Mouse (Mus musculus): ENCODE data around the gene Gtf2i.
"Not testable (repeated sequence)": the region's sequence is repeated elsewhere in the genome, so short reads cannot be mapped to it uniquely, and the experiment has no call there.

The Gtf2i gene

DNA sequence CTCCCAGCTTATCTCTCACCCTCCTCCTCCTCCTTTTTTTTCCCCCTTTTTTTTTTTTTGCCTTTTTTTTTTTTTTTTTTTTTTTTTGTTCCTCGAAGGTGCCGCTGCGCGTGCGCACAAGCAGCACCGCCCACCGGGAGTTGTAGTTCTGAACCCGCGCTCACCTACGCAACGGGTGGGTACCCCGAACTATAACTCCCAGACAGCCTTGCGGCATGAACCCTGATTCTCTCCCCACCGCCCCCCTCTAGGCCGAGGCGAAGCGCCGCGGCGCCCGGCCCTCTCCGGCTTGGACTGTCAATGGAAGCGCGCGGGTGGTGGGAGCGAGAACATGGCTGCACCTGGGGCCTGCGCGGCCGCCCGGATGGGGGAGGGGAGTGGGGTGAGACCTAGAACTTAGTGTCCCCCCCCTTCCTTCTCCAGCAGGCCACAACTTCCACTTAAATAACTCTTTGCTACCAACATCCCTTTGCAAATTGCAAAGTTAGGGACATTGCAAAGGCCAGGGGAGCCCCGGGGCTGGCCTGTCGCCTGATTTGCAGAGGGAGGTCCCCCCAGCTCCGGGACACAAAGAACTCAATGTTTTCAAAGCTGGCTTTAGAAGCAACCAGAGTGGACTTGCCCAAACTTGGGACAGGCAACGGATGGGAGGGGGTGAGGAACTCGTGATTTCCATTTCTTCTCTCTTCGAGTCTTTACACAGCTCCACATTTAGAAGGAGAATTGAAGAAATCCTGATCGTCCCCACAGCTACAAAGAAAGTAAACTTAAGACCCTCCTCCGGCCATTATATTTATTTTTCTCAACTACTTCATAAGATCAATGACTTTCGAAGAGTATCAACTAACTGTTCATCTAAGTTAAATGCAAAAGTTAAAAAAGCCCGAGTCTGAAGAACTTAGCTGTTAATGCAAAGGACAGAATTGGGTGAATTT is at the start of gene Gtf2i:
TSS of gene Gtf2i (minus strand) at position 73 of the 935 bp plus-strand sequence.
- DNase-seq (ENCODE audit: low read depth, low spot score), result peak; percentile 96

DNA sequence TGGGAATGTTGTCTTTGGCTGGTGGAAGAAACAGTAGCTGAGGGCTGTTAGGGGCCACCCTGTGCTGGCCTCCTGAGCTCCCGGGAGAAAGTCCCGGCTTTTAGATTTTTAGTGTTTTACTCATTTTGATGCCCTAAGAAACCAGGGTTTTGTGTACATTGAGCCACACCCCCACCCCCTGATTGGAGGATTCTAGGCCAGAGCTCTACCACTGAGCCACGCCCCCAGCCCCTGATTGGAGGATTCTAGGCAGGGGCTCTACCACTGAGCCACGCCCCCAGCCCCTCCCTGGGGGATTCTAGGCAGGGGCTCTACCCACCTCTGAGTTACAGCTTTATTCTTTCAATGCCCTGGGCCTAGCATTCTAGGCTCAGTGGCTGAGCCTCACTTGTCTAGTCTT is 44.5 kb upstream of the Gtf2i start:
- no peak for DNase-seq (ENCODE audit: low read depth, low spot score)

DNA sequence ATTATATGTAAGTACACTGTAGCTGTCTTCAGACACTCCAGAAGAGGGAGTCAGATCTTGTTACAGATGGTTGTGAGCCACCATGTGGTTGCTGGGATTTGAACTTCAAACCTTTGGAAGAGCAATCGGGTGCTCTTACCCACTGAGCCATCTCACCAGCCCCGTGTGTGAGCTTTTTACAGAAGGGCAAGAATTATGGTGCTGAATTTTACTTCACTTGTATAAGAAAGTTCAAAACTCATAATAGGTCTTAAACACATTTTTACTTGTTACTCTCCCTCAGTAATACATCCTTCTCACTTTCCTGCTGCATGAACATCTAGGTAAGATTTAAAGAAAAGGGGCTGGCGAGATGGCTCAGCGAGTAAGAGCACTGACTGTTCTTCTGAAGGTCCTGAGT is 40.8 kb upstream of the Gtf2i start:
- DNase-seq (ENCODE audit: low read depth, low spot score), result not testable (repeated sequence)

DNA sequence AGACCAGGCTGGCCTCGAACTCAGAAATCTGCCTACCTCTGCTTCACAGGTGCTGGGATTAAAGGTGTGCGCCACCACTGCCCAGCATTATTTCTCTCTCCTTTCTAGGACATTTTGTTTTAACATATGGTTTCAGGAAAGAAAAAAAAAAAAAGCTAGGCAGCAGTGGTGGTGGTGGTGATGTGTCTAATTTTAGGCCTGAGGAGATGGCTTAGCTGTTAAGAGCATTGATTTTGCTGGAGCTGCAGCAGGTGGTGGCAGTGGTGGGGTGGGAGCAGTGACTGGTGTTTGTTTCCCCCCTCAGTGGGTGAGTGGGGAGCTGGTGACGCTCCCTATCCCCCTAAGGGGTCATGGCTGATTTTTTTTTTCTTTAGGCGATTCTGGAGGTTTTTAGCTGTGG is 38.6 kb upstream of the Gtf2i start:
- no peak for DNase-seq (ENCODE audit: low read depth, low spot score)

DNA sequence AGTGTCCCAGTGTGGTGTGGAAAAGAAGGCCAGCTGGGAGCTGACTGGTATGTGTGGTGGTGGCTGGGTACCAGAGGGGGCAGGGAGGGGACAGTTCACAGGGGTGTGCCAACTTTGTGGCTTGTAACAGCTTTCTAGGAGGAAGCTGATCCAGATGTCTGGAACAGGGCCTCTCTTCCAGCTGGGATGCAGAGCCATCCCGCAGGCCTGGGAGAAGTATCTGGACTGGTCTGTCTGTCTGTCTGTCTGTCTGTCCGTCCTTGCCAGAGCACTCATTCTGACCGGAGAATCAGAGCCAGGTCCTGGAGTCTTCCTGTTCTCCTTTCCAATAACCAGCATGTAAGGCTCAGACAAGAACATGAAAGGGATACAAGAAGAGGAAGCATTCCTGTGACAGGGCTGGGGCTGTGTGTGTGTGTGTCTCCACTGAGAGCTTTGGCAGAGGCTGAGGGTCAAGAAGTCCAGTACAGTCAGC is 38.0 kb upstream of the Gtf2i start:
- DNase-seq (ENCODE audit: low read depth, low spot score), result no peak

DNA sequence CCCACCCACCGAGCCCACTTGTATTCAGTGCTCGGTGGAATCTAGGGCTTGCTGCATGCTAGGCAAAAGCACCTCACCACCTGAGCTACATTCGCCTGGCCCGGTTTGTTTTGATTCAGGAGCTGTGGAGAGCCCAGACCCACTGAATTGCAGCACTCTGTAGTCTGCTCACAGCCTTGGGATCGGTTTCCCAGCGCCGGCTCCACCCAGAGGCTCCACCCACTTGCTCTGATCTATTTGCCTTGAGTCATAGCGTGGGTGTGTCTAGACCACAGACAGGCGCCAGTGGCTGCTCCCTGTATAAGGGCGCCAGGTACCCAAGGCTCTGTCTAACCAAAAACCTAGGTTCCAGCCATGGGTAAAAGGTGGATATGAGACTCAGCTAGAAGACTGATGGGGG is 36.1 kb upstream of the Gtf2i start:
- DNase-seq (ENCODE audit: low read depth, low spot score), result peak; percentile 91

DNA sequence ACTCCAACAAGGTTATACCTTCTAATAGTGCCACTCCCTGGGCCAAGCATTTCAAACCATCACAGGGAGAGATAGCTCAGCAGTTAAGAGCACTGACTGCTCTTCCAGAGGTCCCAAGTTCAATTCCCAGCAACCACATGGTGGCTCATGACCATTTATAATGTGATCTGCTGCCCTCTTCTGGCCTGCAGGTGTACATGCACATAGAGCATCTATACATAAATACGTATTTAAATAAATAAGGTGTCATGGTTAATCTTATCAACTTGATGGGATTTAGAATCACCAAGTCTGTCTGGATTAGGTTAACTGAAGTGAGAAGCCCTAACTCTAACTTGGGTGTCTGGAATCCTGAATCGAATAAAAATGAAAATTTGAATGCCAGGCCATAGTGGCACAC is 32.5 kb upstream of the Gtf2i start:
- DNase-seq (ENCODE audit: low read depth, low spot score), result peak; percentile 38

DNA sequence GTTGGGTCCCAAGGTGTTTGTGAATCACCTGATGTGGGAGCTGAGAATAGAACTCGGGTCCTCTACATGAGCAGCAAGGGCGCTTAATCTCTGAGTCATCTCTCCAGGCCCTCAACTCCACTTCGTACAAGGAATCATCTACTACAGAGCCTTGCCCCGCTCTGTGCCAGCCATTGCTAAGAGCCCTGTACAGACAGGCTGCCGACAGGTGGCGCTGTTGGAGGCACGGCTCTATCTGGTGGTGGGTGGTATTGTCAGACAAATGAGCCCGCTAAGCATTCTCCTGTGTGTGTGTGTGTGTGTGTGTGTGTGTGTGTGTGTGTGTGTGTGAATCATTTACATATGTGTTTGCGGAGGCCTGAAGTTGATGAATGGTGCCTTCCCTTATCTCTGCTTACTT is 30.9 kb upstream of the Gtf2i start:
- peak; percentile 62 for DNase-seq (ENCODE audit: low read depth, low spot score)

DNA sequence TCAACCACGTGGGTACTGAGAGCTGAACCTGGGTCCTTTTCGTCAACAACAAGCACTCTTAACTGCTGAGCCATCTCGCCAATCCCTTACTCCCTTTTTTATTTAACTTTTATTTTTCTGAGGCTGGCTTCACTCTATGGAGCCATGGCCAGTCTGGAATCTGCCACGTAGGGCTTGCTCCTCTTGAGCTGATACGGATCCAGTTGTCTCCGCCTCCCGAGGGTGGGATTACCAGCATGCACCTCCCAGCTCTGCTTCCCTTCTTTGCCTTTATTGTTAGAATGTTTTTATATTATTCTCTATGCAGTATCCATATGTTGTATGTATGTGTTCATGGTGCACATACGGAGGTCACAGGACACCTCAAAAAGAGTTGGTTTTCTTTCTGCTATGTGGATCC is 29.5 kb upstream of the Gtf2i start:
- no peak for DNase-seq (ENCODE audit: low read depth, low spot score)

DNA sequence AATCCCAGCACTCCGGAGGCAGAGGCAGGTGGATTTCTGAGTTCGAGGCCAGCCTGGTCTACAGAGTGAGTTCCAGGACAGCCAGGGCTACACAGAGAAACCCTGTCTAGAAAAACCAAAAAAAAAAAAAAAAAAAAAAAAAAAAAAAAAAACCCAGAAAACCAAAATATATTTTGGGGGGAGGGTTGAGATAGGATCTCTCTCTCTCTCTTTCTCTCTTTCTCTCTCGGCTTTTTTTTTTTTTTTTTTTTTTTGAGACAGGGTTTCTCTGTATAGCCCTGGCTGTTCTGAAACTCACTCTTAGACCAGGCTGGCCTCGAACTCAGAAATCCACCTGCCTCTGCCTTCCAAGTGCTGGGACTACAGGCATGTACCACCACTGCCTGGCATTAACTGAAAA is 29.0 kb upstream of the Gtf2i start:
- not testable (repeated sequence) for DNase-seq (ENCODE audit: low read depth, low spot score)

DNA sequence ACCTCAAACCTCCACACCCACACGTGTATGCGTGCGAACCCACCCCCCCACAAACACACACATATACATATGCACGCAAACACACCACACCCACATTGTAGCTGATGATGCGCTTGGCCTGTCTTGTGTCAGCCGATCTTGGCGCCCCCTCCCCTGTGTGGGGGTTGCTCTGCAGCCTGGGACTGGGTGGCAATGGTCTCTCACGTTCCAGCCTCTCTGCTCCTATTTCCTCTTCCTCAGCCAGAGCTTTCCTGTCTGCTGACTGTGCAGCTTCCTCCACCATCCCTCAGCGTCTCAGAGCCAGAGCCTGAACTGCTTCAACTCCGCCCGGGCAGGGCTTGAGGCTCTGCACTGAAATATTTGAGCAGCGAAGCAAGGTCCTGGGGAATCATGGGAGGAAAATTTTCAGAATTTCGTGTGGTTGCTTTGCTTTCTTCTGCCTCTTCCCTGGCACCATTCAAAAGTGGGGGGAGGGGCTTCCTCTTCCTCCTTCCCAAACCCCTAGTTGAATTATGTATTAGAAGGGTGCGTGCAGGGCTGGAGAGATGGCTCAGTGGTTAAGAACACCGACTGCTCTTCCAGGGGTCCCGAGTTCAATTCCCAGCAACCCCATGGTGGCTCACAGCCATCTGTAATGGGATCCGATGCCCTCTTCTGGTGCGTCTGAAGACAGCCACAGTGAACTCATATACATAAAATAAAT is 28.1 kb upstream of the Gtf2i start:
- DNase-seq (ENCODE audit: low read depth, low spot score), result peak; percentile 38

DNA sequence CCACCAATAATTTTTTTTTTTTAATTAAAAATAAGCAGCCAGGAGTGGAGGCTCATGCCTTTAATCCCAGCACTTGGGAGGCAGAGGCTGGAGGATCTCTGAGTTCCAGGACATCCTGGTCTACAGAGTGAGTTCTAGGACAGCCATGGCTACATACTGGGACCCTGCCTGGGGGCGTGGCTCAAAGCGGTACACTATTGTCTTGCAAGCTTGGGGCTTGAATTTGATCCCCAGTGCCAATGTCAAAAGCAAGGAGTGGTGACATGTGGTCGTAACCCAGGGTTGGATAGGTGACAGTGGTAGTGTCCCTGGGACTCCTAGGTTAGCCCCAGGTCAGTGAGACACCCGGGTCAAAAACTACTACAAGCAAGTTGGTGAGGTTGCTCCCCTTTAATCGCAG is 27.2 kb upstream of the Gtf2i start:
- DNase-seq (ENCODE audit: low read depth, low spot score), result no peak

DNA sequence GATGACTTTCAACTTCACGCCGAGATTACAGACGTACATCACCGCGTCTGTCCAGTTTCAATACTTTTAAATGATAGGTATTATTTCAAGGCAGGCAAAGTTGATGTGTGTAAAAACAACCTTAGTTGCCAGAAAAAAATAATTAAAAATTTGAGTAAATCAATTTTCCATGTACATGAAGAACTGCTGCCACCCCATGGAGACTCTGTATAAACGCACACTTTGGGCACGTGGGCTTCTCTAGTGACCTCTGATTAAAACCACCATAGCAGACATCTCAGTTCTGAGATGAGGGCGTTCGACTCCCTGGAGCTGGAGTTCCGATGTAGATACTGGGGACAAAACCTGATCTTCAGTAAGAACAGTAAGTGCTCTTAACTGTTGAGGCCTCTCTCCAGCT is 26.8 kb upstream of the Gtf2i start:
- peak; percentile 67 for DNase-seq (ENCODE audit: low read depth, low spot score)

DNA sequence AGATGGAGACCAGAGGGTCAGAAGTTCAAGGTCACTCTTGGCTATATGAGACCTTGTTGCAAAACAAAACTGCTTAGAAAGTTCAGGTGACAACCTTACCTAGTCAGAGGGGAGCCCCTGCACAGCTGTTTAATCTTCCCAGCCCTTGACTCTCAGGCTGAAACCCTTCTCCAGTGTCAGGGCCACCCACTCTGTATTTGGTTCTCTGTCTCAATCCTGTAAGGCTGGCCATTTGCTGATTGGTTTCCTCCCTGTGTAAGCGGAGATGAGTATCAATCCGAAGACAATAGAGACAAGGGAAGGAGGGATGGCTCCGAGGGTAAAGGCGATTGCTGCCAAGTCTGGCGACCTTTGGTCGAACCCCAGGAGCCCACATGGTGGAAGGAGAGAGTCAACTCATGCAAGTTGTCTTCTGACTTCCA is 25.6 kb upstream of the Gtf2i start:
- DNase-seq (ENCODE audit: low read depth, low spot score), result no peak

DNA sequence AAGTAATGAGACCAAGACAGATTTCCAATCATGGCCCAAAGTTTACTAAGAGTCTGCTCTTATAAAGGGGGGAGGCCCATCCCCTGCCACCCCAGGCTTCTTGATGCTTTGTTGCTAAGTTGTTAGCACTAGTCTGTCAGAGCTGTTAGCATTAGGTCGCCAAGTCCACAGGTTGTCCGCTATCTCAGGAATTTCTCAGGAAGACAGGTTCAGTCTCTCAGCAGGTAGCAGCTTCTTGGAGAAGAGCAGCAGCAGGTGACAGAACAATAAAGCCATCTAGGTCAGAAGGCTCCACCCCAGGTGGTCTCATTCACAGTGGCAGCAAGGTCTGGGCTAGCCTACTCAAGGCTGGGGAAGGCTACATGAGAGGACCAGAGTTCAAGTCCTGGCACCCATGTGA is 22.5 kb upstream of the Gtf2i start:
- not testable (repeated sequence) for DNase-seq (ENCODE audit: low read depth, low spot score)

DNA sequence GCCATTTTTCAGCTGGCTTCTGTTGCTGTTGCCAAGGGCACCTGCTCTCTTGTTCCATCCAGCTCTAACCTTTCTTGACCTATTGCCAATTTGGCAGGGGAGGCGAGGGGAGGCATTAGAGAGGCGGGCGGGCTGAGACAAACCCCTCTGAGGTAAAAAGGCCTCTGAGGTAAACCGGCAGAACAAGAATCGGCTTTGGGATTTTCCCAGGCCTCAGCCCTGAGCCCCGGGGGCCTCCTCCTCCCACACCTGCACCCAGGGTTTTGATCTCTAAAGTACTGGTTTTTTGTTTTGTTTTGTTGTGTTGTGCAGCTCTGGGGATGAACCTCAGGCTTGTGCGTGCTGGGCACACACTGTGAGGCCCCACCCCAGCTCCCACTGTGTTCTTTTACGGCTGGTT is 18.2 kb upstream of the Gtf2i start:
- peak; percentile 84 for DNase-seq (ENCODE audit: low read depth, low spot score)

DNA sequence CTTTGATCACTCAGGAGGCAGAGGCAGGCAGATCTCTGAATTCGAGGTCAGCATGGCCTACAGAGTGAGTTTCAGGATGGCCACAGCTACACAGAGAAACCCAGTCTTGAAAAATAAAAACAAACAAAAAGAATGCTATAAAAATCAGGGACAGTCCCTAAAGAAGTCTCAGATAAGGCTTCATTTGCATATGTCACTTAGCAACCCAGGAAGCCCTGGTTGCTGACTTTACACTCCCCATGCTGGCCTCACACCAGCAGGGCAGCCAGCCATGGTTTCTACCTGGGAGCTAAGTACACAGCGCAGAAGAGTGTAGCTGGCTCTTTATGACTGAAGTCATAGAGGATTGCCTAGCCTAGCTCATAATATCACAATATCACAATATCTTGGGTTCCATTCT is 15.5 kb upstream of the Gtf2i start:
- DNase-seq (ENCODE audit: low read depth, low spot score), result peak; percentile 81

DNA sequence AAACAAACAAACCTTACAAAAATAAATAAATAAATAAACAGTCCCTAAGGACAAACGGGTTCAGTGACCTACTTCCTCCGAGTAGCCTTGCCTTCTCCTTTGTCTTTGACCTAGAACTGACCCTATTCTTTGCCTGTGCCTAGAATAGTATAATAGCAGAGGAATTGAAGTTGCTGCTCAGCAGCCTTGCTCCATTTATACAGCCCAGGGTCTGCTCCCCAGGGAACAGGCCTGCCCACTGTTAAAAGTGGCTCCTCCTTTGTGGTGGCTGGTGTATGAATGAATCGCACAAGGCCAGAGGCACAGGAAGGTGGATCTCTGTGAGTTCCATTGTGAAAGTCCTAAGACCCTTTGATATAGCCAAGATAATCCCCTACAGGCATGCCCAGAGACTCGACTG is 14.8 kb upstream of the Gtf2i start:
- DNase-seq (ENCODE audit: low read depth, low spot score), result no peak

DNA sequence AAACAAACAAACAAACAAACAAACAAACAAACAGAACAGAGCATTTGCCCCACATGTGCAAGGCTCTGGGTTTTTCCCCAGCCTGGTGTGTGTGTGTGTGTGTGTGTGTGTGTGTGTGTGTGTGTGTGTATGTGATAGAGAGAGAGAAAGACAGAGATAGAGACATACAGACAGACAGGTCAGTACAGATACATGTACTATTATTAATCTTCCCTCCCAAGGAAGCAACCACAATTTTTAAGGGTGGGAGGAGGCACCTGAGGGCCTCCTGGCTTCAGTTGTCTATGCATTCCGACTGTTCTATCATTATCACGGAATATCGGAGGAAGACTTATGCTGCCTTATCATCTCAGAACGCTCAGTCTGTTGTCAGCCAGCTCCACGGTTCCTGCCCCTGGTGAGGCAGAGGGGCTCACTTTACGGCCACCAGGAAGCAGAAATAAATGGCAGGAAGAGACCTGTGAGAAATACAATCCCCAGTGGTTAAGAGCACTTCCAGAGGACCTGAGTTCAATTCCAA is 14.0 kb upstream of the Gtf2i start:
- DNase-seq (ENCODE audit: low read depth, low spot score), result no peak

DNA sequence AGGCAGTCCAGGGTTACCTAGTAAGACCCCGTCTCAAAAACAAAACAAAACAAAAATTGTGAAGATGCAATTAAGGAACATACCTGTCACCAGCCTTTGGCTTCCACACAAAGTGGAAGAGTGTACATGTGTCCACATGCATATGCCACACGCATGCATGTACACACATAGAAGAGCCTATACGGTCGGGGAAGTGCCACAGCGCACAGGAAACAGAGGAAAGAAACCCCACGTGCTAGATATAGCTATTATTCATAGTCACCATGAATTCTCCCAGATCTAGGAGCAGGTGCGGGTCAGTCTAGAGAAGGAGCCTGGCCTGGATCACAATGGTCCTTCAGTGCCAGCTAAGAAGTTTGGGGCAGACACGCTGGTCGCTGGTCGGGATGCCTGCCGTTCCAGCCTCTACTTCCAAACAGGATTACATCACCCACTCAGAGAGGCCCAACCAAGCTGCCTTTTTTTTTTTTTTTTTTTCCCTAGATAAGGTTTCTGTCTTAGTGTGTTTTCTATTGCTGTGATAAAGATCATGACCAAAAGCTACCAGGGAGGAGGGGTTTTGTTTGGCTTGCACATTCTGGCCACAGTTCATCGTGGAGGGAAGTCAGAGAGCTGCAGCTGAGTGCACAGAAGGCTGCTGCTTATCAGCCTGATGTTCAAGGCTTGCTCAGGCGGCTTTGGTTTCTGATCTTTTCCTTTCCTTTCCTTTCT is 11.5 kb upstream of the Gtf2i start:
- peak; percentile 81 for DNase-seq (ENCODE audit: low read depth, low spot score)

DNA sequence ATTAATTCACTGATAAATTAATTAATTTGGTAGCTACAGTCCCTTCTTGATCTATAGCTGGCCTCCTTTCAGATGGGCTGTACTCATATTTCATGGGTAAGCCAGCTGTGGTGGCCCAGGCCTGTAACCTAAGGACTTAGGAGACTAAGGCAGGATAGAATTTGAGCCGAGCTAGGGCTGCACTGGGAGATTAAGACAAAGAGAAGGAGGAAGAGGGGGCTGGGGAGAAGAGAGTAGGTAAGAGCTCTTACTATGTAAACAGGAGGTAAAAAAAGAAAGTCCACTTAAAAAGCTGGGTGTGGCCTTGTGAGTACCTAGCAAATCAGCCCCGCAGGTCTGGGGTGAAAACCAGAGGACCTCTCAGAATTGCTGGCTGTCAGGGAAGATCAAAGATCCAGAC is 9.3 kb upstream of the Gtf2i start:
- DNase-seq (ENCODE audit: low read depth, low spot score), result peak; percentile 28

DNA sequence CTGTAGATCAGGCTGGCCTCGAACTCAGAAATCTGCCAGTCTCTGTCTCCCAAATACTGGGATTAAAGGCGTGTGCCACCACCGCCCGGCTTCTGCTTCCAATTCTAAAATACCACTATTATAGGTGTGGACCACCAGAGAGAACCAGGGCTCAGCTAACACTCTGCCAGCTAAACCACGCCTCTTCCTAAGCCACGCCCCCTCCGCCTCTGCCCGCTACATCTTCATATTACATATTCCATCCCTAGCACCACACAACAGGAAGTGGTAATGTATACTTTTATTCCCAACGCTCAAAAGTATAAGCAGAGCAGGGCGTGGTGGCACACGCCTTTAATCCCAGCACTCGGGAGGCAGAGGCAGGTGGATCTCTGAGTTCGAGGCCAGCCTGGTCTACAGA is 8.8 kb upstream of the Gtf2i start:
- DNase-seq (ENCODE audit: low read depth, low spot score), result peak; percentile 71
